Mouse (Mus musculus): ENCODE results near the gene Fsd1l.

Gene Fsd1l

DNA sequence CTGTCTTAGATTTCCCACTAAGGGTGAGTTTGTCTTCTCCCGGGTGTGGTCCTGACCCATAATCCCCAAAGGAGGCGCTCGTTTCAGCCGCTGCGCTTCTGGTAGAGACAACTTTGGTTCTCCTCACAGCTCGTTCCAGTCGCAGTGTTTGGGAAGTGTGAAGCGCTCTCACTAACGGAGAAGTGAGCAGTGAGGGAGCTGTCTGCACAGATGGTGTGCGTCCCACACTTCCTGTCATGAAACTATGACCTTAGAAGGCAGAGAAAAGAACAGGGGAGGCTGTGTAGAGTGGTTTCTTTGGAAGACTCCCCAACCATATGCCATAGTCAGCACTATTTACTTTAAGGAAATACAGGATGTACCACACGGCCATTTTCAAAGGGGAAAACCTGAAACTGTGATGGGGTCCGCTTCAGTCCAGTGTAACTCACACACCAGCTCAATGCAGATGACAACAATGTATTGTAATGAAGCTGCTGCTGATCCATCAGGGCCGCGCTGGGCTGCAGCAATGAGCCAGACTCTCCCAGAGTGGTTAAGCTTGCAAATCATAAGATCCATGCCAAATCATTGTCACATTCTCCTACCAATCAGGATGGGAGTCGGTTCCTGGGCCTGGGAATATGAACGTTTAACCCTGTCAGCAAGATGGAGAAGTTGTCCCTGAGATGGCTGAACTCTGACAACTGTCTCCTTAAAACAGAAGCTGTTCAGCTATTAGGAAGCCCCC is 119.3 kb downstream of the Fsd1l start:
- no peak for DNase-seq

Measured in lung, postnatal 4 days (tissue).